Mouse (Mus musculus) kidney, embryonic 14.5 days (tissue): ENCODE data around the gene Usp39. TPM values are rescaled to one million over a fixed set of nuclear protein-coding genes. Genes with fewer than 3 reads are reported as not detected.

Experiments used
- ATAC-seq: fragments of 200-750 bp; cut with Nextera tagmentation; 2 replicates; pipeline ENCODE4 v1.8.0; 2017; ENCODE audit warnings: moderate number of reproducible peaks, mild to moderate bottlenecking, moderate TSS enrichment, moderate library complexity; ENCODE audit not compliant: low FRiP score, low TSS enrichment
- H3K27ac ChIP-seq: fragments of 300-500 bp; sonication (generic); 2 replicates; pipeline ENCODE4 v1.5.1; 2014; ENCODE audit warnings: low read depth, mild to moderate bottlenecking, low read length, moderate library complexity, mixed read lengths
- H3K27me3 ChIP-seq: fragments of 300-500 bp; sonication (generic); 2 replicates; pipeline ENCODE4 v1.6.1; 2014; ENCODE audit warnings: mild to moderate bottlenecking, low read length; ENCODE audit not compliant: control insufficient read depth, insufficient read depth
- H3K36me3 ChIP-seq: fragments of 300-500 bp; sonication (generic); 2 replicates; pipeline ENCODE4 v1.6.1; 2014; ENCODE audit warnings: low read length, mixed read lengths; ENCODE audit not compliant: control insufficient read depth, insufficient read depth
- H3K4me1 ChIP-seq: fragments of 300-500 bp; sonication (generic); 2 replicates; pipeline ENCODE4 v1.6.1; 2014; ENCODE audit warnings: low read length, mixed read lengths; ENCODE audit not compliant: control insufficient read depth, insufficient read depth
- H3K4me2 ChIP-seq: fragments of 300-500 bp; sonication (generic); replicated peaks from 2 replicates; pipeline ENCODE4 v1.6.1; 2014; ENCODE audit warnings: low read depth, mild to moderate bottlenecking, low read length
- H3K4me3 ChIP-seq: fragments of 300-500 bp; sonication (generic); 2 replicates; pipeline ENCODE4 v1.5.1; 2014; ENCODE audit warnings: mild to moderate bottlenecking, low read length
- H3K9ac ChIP-seq: fragments of 300-500 bp; sonication (generic); 2 replicates; pipeline ENCODE4 v1.6.1; 2014; ENCODE audit warnings: low read depth, mild to moderate bottlenecking, low read length, moderate library complexity
- H3K9me3 ChIP-seq: fragments of 300-500 bp; sonication (generic); 2 replicates; pipeline ENCODE4 v1.6.1; 2016; ENCODE audit warnings: low read length; ENCODE audit not compliant: control insufficient read depth
- WGBS: fragments of 180-500 bp; shearing (Covaris S2); extraction: QIAGEN DNeasy Blood & Tissue Kit; methylation state at CpG from one replicate; pipeline ENCODE4 v1.1.7; 2014; 5-methylcytosine and 5-hydroxymethylcytosine counted together
- polyA plus RNA-seq: library from polyadenylated mRNA; unstranded; fragments of >200 nt; fragmentation: Nextera tagmentation; extraction: Ambion mirVana; gene quantifications from 2 replicates; pipeline ENCODE4 v1.2.1, GENCODE M21; 2014

The Usp39 gene
- polyA plus RNA-seq, 1 experiment from 2014 or later = 69.1 TPM

DNA sequence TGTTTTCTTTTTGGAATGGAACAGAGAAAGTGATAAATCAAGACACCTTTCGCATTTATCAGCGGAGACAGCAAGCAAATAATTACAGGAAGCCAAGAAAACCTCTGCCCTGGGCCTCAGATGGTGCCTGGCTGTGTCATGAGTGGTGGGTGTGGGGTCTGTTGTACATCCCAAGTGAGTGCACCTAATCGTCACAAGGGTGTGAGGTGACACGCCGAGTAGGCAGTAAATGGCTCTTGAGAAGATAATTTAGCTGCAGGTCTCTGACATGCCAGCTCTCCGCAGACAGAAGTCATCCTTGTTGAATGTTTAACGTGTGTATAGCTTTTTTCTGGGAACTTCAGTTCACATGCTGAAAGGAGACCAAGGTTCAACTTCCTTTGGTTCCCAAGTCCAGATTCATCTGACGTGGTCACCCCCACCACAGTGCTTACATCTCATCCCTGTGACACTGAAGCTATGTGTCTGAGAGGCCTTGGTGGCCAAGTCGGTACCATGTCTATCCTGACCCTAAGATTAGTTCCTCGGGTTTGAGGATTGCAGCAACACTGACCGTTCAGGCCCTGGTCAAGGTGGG is 42.5 kb downstream of the Usp39 start:
- WGBS = 58% methylated on average over 11 of the region's 11 CpGs
- Histone ChIP-seq H3K9ac (no peak overlapping the region), H3K9me3 (no peaks in the 10 kb centered on the region), H3K27ac (no peak overlapping the region), H3K4me1 (no peaks in the 10 kb centered on the region), H3K27me3 (no peaks in the 10 kb centered on the region), H3K36me3 (no peaks in the 10 kb centered on the region), H3K4me3 (no peak overlapping the region), H3K4me2 (no peak overlapping the region)
- no peak; the same call in 1 of the 2 replicates for ATAC-seq

DNA sequence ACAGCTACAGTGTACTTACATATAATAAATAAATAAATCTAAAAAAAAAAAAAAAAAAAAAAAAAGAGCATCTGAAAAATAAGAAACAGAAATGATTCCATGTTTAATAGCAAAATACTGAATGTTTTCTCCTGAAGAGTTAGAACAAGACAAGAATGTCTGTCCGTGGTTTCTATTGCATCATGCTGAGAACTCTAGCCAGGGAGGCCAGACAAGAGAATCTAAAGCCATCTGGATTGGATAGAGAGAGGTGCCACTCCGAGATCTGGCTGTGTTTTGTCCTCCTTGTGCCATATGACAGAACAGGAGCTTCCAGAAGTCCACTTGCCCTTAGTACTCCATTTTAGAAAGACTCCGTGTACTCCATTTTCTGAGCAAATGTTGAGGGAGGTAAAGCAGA is 47.2 kb downstream of the Usp39 start:
- H3K9ac ChIP-seq = no peak overlapping the region
- H3K27ac ChIP-seq = no peak overlapping the region
- no peak for ATAC-seq
- no peak overlapping the region for H3K4me3 ChIP-seq
- no peaks in the 10 kb centered on the region; the same call in 1 of the 2 replicates for H3K4me1 ChIP-seq
- no peaks in the 10 kb centered on the region for H3K27me3 ChIP-seq
- H3K9me3 ChIP-seq = no peaks in the 10 kb centered on the region
- no peak overlapping the region for H3K4me2 ChIP-seq
- 85% methylated on average over 3 of the region's 3 CpGs for WGBS
- no peaks in the 10 kb centered on the region for H3K36me3 ChIP-seq

DNA sequence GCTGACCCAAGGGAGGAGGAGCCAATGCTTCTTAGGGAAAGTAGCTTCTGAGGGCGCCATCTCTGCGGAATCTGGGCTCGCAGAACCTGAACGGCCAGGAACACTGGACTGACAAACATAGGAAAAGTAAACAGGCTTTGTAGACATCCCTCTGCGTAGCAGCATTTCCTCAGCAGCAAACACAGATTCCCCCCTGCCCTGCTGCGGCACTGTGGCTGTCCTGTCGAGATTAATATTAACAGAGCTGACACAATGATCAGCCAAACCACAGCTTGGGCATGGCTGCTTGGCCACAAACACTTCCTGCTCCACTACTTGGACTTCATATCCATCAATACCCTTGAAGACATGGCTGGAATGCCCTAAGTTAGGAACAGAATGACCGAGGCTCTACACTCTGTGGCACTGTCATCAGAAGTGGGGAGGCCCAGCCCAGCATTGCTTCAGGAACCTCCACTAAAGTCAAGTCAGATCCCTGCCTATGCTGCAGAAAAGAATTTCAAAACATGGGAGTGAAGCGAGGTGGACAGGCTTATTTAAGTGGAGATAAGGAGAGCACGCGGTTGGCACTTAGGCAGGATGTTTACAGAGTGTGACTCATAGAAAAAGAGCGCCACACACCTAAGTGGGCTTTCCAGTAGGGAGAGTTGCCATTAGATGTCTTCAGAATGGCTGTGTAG is 51.9 kb downstream of the Usp39 start:
- WGBS = 77% methylated on average over 12 of the region's 12 CpGs
- ATAC-seq = peak; percentile 64; the same call in 1 of the 2 replicates

DNA sequence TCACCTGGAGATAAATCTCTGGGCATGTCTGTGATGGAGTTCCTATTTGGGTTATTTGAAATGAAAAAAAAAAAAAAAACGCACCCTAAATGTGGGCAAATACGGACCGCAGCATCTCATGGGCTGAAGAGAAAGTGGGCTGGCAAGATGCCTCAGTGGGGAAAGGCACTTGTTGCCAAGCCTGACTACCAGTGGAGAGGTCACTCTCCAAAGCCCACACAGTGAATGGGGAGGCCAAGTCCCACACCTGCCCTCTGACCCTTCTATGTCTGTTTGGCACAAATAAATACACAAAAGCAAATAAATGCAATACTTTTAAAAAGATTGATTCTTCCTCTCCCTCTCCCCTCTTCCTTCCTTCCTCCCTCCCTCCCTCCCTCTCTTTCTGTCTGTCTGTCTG is 55.5 kb downstream of the Usp39 start:
- Histone ChIP-seq H3K9me3 (no peaks in the 10 kb centered on the region), H3K27me3 (no peaks in the 10 kb centered on the region), H3K4me3 (no peak overlapping the region), H3K4me1 (no peaks in the 10 kb centered on the region; the same call in 1 of the 2 replicates), H3K36me3 (no peaks in the 10 kb centered on the region), H3K9ac (no peak overlapping the region), H3K27ac (no peak overlapping the region), H3K4me2 (no peak overlapping the region)
- WGBS = 88% methylated on average over 3 of the region's 3 CpGs
- ATAC-seq = no peak

More for the DNA sequence above, 51.9 kb downstream of the Usp39 start:
- Histone ChIP-seq H3K27ac (peak overlapping the region; percentile 19; the same call in 1 of the 2 replicates), H3K4me2 (no peak overlapping the region), H3K9me3 (no peaks in the 10 kb centered on the region), H3K27me3 (no peaks in the 10 kb centered on the region), H3K36me3 (no peaks in the 10 kb centered on the region), H3K9ac (no peak overlapping the region), H3K4me3 (no peak overlapping the region), H3K4me1 (no peaks in the 10 kb centered on the region; the same call in 1 of the 2 replicates)

DNA sequence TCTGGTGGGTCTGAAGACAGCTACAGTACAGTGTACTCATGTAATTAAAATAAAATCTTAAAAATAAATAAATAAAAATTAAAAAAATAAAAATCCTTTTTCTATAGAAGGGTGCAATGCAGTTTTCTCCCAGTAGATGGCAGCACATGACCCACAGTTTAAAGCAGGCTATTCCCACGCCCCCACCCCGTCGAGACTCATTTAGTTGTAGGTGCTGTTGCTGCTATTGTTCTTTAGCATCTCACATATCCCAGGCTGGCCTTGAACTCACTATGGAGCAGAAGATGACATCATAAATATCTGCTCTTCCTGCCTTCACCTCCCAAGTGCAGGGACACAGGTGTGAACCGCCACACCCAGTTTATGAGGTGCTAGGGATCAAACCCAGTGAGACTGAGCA is 61.1 kb downstream of the Usp39 start:
- no peak overlapping the region for H3K4me2 ChIP-seq
- H3K9ac ChIP-seq = no peak overlapping the region
- 23% methylated on average over 4 of the region's 4 CpGs for WGBS
- H3K36me3 ChIP-seq = no peaks in the 10 kb centered on the region
- no peaks in the 10 kb centered on the region for H3K4me1 ChIP-seq
- no peak overlapping the region for H3K27ac ChIP-seq
- no peak overlapping the region for H3K4me3 ChIP-seq
- no peaks in the 10 kb centered on the region for H3K27me3 ChIP-seq
- no peaks in the 10 kb centered on the region for H3K9me3 ChIP-seq
- ATAC-seq = no peak

DNA sequence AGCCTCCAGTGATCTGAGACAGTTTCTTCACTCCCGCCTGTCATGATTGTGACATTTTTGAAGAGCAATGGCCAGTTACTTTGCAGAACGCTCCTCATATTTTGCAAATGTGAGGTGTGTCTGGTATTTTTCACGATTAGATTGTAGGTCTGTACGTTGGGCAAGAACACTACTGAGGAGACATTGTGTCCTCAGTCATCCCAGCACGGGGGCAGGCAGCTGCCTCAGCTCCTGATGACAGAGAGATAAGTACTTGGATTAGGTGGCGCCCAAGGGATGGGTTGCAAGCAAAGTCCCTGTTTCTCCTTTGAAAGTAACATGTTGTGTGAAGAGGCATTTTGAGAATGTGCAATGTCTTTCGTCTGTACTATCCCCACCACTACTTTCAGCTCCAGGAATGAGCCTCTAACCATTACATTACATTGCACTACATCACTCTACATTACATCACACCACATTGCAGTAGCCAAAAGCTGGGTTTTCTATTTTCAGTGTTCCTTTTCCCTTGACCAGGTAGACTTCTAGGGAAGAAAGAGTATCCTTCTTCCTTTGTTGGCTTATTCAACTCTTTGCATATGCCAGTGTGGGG is 64.5 kb downstream of the Usp39 start:
- no peaks in the 10 kb centered on the region for H3K27me3 ChIP-seq
- 71% methylated on average over 7 of the region's 7 CpGs for WGBS
- no peaks in the 10 kb centered on the region for H3K9me3 ChIP-seq
- no peaks in the 10 kb centered on the region for H3K36me3 ChIP-seq
- no peak overlapping the region for H3K27ac ChIP-seq
- H3K4me3 ChIP-seq = no peak overlapping the region
- H3K4me2 ChIP-seq = no peak overlapping the region
- ATAC-seq = no peak
- no peak overlapping the region for H3K9ac ChIP-seq
- no peaks in the 10 kb centered on the region for H3K4me1 ChIP-seq

DNA sequence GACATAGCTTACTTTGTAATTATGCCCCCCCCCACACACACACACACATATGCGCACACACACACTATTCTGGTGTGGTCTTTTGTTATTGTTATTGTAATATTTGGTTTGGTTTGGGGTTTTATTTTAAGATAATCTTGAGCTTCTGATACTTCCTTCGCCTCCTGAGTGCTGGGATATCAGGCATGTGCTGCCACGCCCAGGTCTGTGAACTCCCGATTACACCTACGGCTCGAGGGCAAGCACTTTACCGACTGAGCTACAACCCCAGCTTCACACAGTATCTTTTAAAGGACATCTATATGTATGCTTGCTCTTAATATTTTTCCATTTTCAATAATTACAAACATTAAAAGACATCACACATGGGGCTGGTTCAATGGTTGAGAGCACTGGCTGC is 65.5 kb downstream of the Usp39 start:
- 85% methylated on average over 7 of the region's 7 CpGs for WGBS
- H3K9me3 ChIP-seq = no peaks in the 10 kb centered on the region

DNA sequence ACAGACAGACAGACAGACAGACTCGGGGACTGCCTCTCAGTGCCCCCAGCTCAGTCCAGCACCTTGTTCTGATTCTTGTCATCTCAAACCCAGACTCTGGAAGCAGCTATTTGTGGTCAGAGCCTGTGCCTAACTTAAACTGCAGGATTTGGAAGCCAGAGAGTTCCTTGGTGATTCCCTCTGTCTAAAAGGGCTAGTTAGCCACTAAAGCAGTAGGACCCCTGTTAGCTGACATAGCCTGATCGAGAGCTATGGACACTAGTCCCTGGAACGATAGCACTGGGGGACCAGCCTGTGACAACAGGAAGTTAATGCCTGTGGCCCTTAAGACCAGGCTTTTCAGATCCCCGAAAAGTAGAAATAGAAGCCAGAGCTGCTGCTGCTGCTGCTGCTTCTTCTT is 66.1 kb downstream of the Usp39 start:
- H3K4me3 ChIP-seq = no peak overlapping the region
- no peak overlapping the region for H3K4me2 ChIP-seq
- H3K27me3 ChIP-seq = no peaks in the 10 kb centered on the region
- ATAC-seq = no peak
- no peaks in the 10 kb centered on the region for H3K9me3 ChIP-seq
- H3K27ac ChIP-seq = no peak overlapping the region
- 80% methylated on average over 4 of the region's 4 CpGs for WGBS
- no peaks in the 10 kb centered on the region for H3K4me1 ChIP-seq
- H3K36me3 ChIP-seq = no peaks in the 10 kb centered on the region
- no peak overlapping the region for H3K9ac ChIP-seq

More for the DNA sequence above, 65.5 kb downstream of the Usp39 start:
- Histone ChIP-seq H3K4me3 (no peak overlapping the region), H3K9ac (no peak overlapping the region), H3K27me3 (no peaks in the 10 kb centered on the region), H3K36me3 (no peaks in the 10 kb centered on the region), H3K4me1 (no peaks in the 10 kb centered on the region), H3K27ac (no peak overlapping the region), H3K4me2 (no peak overlapping the region)
- no peak for ATAC-seq

DNA sequence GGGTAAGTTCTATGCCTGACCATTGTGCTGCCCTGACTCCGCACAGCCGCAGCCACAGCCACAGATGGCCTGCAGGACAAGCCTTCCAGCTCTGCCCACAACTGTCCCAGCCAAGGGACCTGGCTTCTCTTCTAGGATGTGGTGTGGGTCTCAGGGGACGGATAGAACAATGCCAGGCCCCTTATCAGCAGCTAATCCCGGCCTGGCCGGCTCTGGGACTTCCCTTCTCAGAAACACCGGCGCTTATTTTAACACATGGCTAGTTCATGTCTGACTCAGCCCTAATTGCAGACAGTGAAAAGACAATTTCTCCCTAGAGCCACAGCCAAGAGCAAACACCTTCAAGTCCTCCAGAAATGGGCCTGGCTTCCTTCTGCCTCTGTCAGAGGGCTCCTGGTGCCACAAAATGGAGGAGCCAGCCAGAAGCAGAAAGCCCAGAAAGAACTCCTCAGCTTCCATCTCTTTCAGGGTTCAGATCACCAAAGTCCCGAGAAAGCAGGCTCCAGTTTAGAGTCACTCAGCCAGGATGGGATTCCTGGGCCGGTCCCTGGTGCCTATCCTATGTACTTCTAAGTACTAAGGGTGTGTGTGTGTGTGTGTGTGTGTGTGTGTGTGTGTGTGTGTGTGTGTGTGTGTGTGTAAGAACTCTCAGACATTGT is 67.3 kb downstream of the Usp39 start:
- no peaks in the 10 kb centered on the region for H3K27me3 ChIP-seq
- H3K4me2 ChIP-seq = no peak overlapping the region
- H3K4me3 ChIP-seq = no peak overlapping the region
- H3K4me1 ChIP-seq = no peaks in the 10 kb centered on the region
- H3K9ac ChIP-seq = no peak overlapping the region
- no peaks in the 10 kb centered on the region for H3K9me3 ChIP-seq
- ATAC-seq = no peak
- H3K36me3 ChIP-seq = no peaks in the 10 kb centered on the region
- H3K27ac ChIP-seq = no peak overlapping the region
- WGBS = 83% methylated on average over 9 of the region's 9 CpGs
